Mouse (Mus musculus) brain, embryonic 18.5 days (tissue): ENCODE results near the gene Olfr1335.
"Not testable (repeated sequence)": the region's sequence is repeated elsewhere in the genome, so short reads cannot be mapped to it uniquely, and the experiment has no call there.

Experiments used
- DNase-seq: peaks from one replicate; pipeline ENCODE4 v3.0.0-alpha.2; 2012; ENCODE audit warnings: low read depth, low spot score

The Olfr1335 gene

DNA sequence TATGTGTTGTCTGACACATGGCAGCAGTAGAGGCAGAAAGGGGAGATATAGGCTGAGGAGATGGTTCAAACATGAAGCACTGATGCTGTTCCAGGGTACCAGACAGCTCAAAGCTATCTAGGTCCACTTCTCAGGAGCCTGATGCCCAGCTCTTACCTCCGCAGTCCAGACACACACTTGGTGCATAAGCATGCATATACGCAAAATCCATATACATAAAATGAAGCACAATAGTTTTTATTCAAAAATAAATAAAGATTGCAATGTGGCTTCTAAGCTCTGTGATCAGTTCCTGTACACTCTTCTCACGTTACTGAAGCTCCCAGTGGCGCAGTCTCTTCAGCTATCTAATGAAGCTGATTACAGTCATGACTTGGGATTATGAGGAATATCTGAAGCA, at the start of gene Olfr1335:
Olfr1335 (minus strand) TSS at position 101 of the 400 bp plus-strand sequence.
- no peak for DNase-seq

DNA sequence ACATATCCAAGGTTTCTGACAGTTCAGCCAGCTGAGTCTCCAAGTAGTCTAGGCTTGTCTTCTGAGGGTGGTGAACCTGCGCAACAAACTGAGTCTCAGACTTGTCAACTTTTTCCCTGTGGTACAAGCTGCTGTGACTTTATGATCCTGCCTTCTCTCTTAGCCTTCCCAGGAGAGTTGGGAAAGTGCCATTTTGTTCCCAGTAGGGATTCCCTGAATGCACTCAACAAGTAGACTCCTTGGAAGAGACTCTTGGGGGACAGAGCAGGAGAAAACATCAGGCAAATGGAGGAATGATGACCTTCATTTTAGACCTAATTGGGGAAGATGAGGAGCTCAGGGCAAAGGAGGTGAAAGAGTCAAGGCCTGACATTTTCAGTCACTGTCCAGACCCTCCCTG, 26.4 kb upstream of the Olfr1335 start, which contains the start of gene Olfr1333:
Olfr1333 (minus strand) TSS at position 101 of the 400 bp plus-strand sequence.
- no peak for DNase-seq

DNA sequence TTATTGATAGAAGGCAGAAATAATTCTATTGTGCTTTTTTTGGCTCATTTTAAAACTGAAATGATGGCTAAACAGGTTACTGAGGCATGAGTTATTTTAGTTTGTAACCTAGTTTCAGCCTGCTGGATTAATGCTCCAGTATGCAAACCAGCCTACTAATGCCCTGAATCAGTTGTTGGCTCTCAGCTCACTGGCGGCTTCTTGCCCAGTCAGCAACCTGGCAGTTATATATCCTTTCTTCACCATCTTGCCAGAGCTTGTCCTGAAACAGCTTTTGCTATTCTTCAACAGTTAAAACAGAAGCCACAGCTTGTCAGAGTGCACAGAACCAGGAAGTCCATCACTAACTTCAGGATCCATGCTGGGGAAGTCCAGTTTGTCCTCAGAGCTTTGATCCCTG, 9.2 kb upstream of the Olfr1335 start:
- no peak for DNase-seq

GRCm38 (mm10) chr4:118792796-118793195, 16.9 kb downstream of the Olfr1335 start:
- not testable (repeated sequence) for DNase-seq

DNA sequence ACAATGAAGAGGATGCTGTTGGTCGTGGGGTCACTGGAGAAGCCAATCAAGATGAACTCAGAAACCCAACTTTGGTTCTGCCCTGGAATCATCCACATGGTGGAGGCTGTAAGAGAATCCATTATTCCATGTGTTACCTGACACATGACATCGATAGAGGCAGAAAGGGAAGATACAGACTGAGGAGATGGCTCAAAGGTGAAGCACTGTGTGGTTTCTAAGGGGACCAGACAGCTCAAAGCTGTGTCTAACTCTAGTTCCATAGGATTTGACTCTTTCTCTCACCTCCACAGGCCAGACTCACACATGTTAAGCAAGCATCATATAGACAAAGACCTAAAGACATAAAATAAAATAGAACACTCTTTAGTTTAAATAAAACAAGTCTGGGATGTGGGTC, 27.3 kb downstream of the Olfr1335 start, which contains the start of gene Olfr1337:
Olfr1337 (minus strand) TSS at position 101 of the 400 bp plus-strand sequence.
- DNase-seq, result no peak
